Mouse (Mus musculus): ENCODE measurements around the gene Tedc2. TPM values are rescaled to one million over a fixed set of nuclear protein-coding genes. Genes with fewer than 3 reads are reported as not detected.

Gene Tedc2
- polyA plus RNA-seq, 1 experiment: 24.5 TPM

- Histone ChIP-seq H3K4me3 (ENCODE audit: low read depth, low read length) (no peak overlapping the region), H3K27ac (ENCODE audit: insufficient read depth, low read length) (no peak overlapping the region), H3K9ac (ENCODE audit: low read depth, poor library complexity, severe bottlenecking) (no peak overlapping the region), H3K36me3 (ENCODE audit: control insufficient read depth, insufficient read depth, low read length, poor library complexity, severe bottlenecking) (no peaks in the 10 kb centered on the region), H3K4me1 (ENCODE audit: control insufficient read depth, insufficient read depth, low read length) (peaks cover 15% of the 10 kb centered on the region), H3K27me3 (ENCODE audit: control insufficient read depth, insufficient read depth, low read length, poor library complexity, severe bottlenecking) (no peaks in the 10 kb centered on the region), H3K9me3 (replicated peaks; ENCODE audit: control insufficient read depth, insufficient read depth, low read length, poor library complexity, severe bottlenecking) (no peaks in the 10 kb centered on the region)
- TF ChIP-seq POLR2A (IDR thresholded peaks at IDR 0.05; ENCODE audit: insufficient read depth, low read length) (no peak), EP300 (IDR thresholded peaks at IDR 0.05; ENCODE audit: insufficient read depth, low read depth, low read length) (no peak), CTCF (IDR thresholded peaks at IDR 0.05; ENCODE audit: low read depth, low read length) (no peak)
Observed at GRCm38 (mm10) chr17:24193769-24194168, 26.9 kb downstream of the Tedc2 start.

GRCm38 (mm10) chr17:24193268-24193667 lies 27.4 kb downstream of the Tedc2 start:
- no peaks in the 10 kb centered on the region for H3K27me3 ChIP-seq (ENCODE audit: control insufficient read depth, insufficient read depth, low read length, poor library complexity, severe bottlenecking)
- TF ChIP-seq POLR2A (IDR thresholded peaks at IDR 0.05; ENCODE audit: insufficient read depth, low read length): no peak
- TF ChIP-seq EP300 (IDR thresholded peaks at IDR 0.05; ENCODE audit: insufficient read depth, low read depth, low read length): no peak
- TF ChIP-seq CTCF (IDR thresholded peaks at IDR 0.05; ENCODE audit: low read depth, low read length): no peak
- H3K4me1 ChIP-seq (ENCODE audit: control insufficient read depth, insufficient read depth, low read length): peaks cover 15% of the 10 kb centered on the region
- no peaks in the 10 kb centered on the region for H3K9me3 ChIP-seq (replicated peaks; ENCODE audit: control insufficient read depth, insufficient read depth, low read length, poor library complexity, severe bottlenecking)
- no peak overlapping the region for H3K27ac ChIP-seq (ENCODE audit: insufficient read depth, low read length)
- no peak overlapping the region for H3K9ac ChIP-seq (ENCODE audit: low read depth, poor library complexity, severe bottlenecking)
- no peak overlapping the region for H3K4me3 ChIP-seq (ENCODE audit: low read depth, low read length)
- no peaks in the 10 kb centered on the region for H3K36me3 ChIP-seq (ENCODE audit: control insufficient read depth, insufficient read depth, low read length, poor library complexity, severe bottlenecking)

GRCm38 (mm10) chr17:24192848-24193247 lies 27.8 kb downstream of the Tedc2 start:
- H3K27ac ChIP-seq (ENCODE audit: insufficient read depth, low read length): no peak overlapping the region
- H3K9ac ChIP-seq (ENCODE audit: low read depth, poor library complexity, severe bottlenecking): no peak overlapping the region
- peaks cover 12% of the 10 kb centered on the region for H3K4me1 ChIP-seq (ENCODE audit: control insufficient read depth, insufficient read depth, low read length)
- no peaks in the 10 kb centered on the region for H3K27me3 ChIP-seq (ENCODE audit: control insufficient read depth, insufficient read depth, low read length, poor library complexity, severe bottlenecking)
- H3K9me3 ChIP-seq (replicated peaks; ENCODE audit: control insufficient read depth, insufficient read depth, low read length, poor library complexity, severe bottlenecking): no peaks in the 10 kb centered on the region
- no peaks in the 10 kb centered on the region for H3K36me3 ChIP-seq (ENCODE audit: control insufficient read depth, insufficient read depth, low read length, poor library complexity, severe bottlenecking)
- TF ChIP-seq POLR2A (IDR thresholded peaks at IDR 0.05; ENCODE audit: insufficient read depth, low read length) (no peak), CTCF (IDR thresholded peaks at IDR 0.05; ENCODE audit: low read depth, low read length) (no peak), EP300 (IDR thresholded peaks at IDR 0.05; ENCODE audit: insufficient read depth, low read depth, low read length) (no peak)
- H3K4me3 ChIP-seq (ENCODE audit: low read depth, low read length): no peak overlapping the region

GRCm38 (mm10) chr17:24191481-24191880 lies 29.2 kb downstream of the Tedc2 start:
- Histone ChIP-seq H3K27me3 (ENCODE audit: control insufficient read depth, insufficient read depth, low read length, poor library complexity, severe bottlenecking) (no peaks in the 10 kb centered on the region), H3K36me3 (ENCODE audit: control insufficient read depth, insufficient read depth, low read length, poor library complexity, severe bottlenecking) (no peaks in the 10 kb centered on the region), H3K9me3 (replicated peaks; ENCODE audit: control insufficient read depth, insufficient read depth, low read length, poor library complexity, severe bottlenecking) (no peaks in the 10 kb centered on the region), H3K4me3 (ENCODE audit: low read depth, low read length) (no peak overlapping the region), H3K9ac (ENCODE audit: low read depth, poor library complexity, severe bottlenecking) (no peak overlapping the region), H3K27ac (ENCODE audit: insufficient read depth, low read length) (no peak overlapping the region), H3K4me1 (ENCODE audit: control insufficient read depth, insufficient read depth, low read length) (peaks cover 5% of the 10 kb centered on the region)
- TF ChIP-seq POLR2A (IDR thresholded peaks at IDR 0.05; ENCODE audit: insufficient read depth, low read length): no peak
- no peak for TF ChIP-seq EP300 (IDR thresholded peaks at IDR 0.05; ENCODE audit: insufficient read depth, low read depth, low read length)
- no peak for TF ChIP-seq CTCF (IDR thresholded peaks at IDR 0.05; ENCODE audit: low read depth, low read length)

GRCm38 (mm10) chr17:24190934-24191333 lies 29.7 kb downstream of the Tedc2 start:
- H3K4me3 ChIP-seq (ENCODE audit: low read depth, low read length): no peak overlapping the region
- H3K9me3 ChIP-seq (replicated peaks; ENCODE audit: control insufficient read depth, insufficient read depth, low read length, poor library complexity, severe bottlenecking): no peaks in the 10 kb centered on the region
- H3K4me1 ChIP-seq (ENCODE audit: control insufficient read depth, insufficient read depth, low read length): peaks cover 5% of the 10 kb centered on the region
- no peak overlapping the region for H3K27ac ChIP-seq (ENCODE audit: insufficient read depth, low read length)
- TF ChIP-seq EP300 (IDR thresholded peaks at IDR 0.05; ENCODE audit: insufficient read depth, low read depth, low read length): no peak
- TF ChIP-seq CTCF (IDR thresholded peaks at IDR 0.05; ENCODE audit: low read depth, low read length): no peak
- no peak for TF ChIP-seq POLR2A (IDR thresholded peaks at IDR 0.05; ENCODE audit: insufficient read depth, low read length)
- no peaks in the 10 kb centered on the region for H3K36me3 ChIP-seq (ENCODE audit: control insufficient read depth, insufficient read depth, low read length, poor library complexity, severe bottlenecking)
- no peak overlapping the region for H3K9ac ChIP-seq (ENCODE audit: low read depth, poor library complexity, severe bottlenecking)
- H3K27me3 ChIP-seq (ENCODE audit: control insufficient read depth, insufficient read depth, low read length, poor library complexity, severe bottlenecking): no peaks in the 10 kb centered on the region

GRCm38 (mm10) chr17:24174259-24174658 lies 46.4 kb downstream of the Tedc2 start:
- H3K27me3 ChIP-seq (ENCODE audit: control insufficient read depth, insufficient read depth, low read length, poor library complexity, severe bottlenecking): no peaks in the 10 kb centered on the region
- H3K9me3 ChIP-seq (replicated peaks; ENCODE audit: control insufficient read depth, insufficient read depth, low read length, poor library complexity, severe bottlenecking): no peaks in the 10 kb centered on the region
- no peak overlapping the region for H3K4me3 ChIP-seq (ENCODE audit: low read depth, low read length)
- no peak for TF ChIP-seq CTCF (IDR thresholded peaks at IDR 0.05; ENCODE audit: low read depth, low read length)
- no peak overlapping the region for H3K27ac ChIP-seq (ENCODE audit: insufficient read depth, low read length)
- H3K4me1 ChIP-seq (ENCODE audit: control insufficient read depth, insufficient read depth, low read length): peaks cover 1% of the 10 kb centered on the region
- H3K36me3 ChIP-seq (ENCODE audit: control insufficient read depth, insufficient read depth, low read length, poor library complexity, severe bottlenecking): no peaks in the 10 kb centered on the region
- H3K9ac ChIP-seq (ENCODE audit: low read depth, poor library complexity, severe bottlenecking): no peak overlapping the region
